In the genomic region with DNA sequence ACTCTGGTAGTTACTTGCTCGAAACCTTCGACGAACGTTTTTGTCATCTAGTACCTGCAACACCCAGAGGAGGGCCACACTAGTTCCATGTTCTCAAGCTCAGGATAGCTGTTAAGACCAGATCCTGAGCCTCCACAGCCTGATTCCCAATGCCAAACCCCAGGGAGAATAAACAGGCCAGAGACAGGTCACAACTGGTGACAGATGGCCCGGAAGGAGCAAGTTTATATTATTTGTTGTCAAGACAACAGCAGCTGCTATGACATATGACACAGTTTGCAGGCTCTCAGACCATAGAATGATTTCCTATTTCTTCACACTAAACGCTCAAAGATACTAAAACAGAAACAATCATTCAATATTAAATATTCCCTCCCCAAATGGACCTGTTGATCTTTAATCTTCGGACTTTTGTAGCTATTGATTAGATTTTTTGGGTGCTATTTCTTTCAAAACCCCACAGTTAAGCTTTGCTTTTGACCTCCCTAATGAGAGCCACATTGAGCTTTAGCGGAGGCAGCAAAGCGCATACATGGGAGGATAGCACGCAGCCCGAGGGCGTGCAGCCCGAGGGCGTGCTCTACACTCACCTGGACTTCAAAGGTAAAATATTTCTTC, we compare ENCODE assay signal across 16 mouse cellular contexts.
"Had no signal": no experiment of that assay in that cellular context is flagged by ENCODE, and none has a peak within 500 bp of the region (broad histone marks: within the 10 kb centered on the region; RNA-seq: fewer than 3 reads in every experiment).

No protein-coding gene starts in this region.

- H3K27me3 ChIP-seq: intestine, embryonic 15.5 days; limb, embryonic 15.5 days; liver, embryonic 15.5 days; lung, embryonic 15.5 days; midbrain, embryonic 12.5 days; neural tube, embryonic 15.5 days; stomach, embryonic 15.5 days had no signal

- H3K4me2 ChIP-seq: intestine, embryonic 15.5 days; limb, embryonic 15.5 days; liver, embryonic 15.5 days; lung, embryonic 15.5 days; midbrain, embryonic 12.5 days; neural tube, embryonic 15.5 days; stomach, embryonic 15.5 days had no signal

- H3K4me3 ChIP-seq: intestine, embryonic 15.5 days; layer of hippocampus, adult 2 months; limb, embryonic 15.5 days; liver, embryonic 15.5 days; lung, embryonic 15.5 days; midbrain, embryonic 12.5 days; neural tube, embryonic 15.5 days; stomach, embryonic 15.5 days had no signal

- H3K9me3 ChIP-seq: intestine, embryonic 15.5 days; limb, embryonic 15.5 days; liver, embryonic 15.5 days; lung, embryonic 15.5 days; midbrain, embryonic 12.5 days; neural tube, embryonic 15.5 days; stomach, embryonic 15.5 days had no signal

- H3K9ac ChIP-seq: intestine, embryonic 15.5 days; limb, embryonic 15.5 days; liver, embryonic 15.5 days; lung, embryonic 15.5 days; midbrain, embryonic 12.5 days; neural tube, embryonic 15.5 days; stomach, embryonic 15.5 days had no signal

- ATAC-seq: intestine, embryonic 15.5 days; midbrain, embryonic 16.5 days had no signal

- DNase-seq: kidney, adult 18-20 months; kidney, postnatal 10 days; kidney, postnatal 4 days; left cerebral cortex, postnatal 4 days; right cerebral cortex, postnatal 14 days; thymus, adult 2 months; thymus, postnatal 25 days had no signal

- H3K27ac ChIP-seq: intestine, embryonic 15.5 days; layer of hippocampus, adult 2 months; limb, embryonic 15.5 days; liver, embryonic 15.5 days; lung, embryonic 15.5 days; midbrain, embryonic 12.5 days; neural tube, embryonic 15.5 days; stomach, embryonic 15.5 days had no signal
